Mouse (Mus musculus) small intestine, adult 2 months (tissue): ENCODE measurements around the gene Ipcef1. TPM values are rescaled to one million over a fixed set of nuclear protein-coding genes. Genes with fewer than 3 reads are reported as not detected.

Experiments used
- H3K27ac ChIP-seq: fragments of 200-500 bp; 2 replicates; pipeline ENCODE4 v1.5.1; 2012; ENCODE audit warnings: low read depth, low read length, control low read depth, inconsistent platforms; ENCODE audit not compliant: insufficient read depth
- H3K27me3 ChIP-seq: fragments of 200-500 bp; 2 replicates; pipeline ENCODE4 v1.6.1; 2012; ENCODE audit warnings: mild to moderate bottlenecking, moderate library complexity, low read length, inconsistent platforms; ENCODE audit not compliant: control insufficient read depth, insufficient read depth
- H3K36me3 ChIP-seq: fragments of 200-500 bp; 2 replicates; pipeline ENCODE4 v1.6.1; 2012; ENCODE audit warnings: mild to moderate bottlenecking, low read length, control low read depth, inconsistent platforms; ENCODE audit not compliant: control insufficient read depth, insufficient read depth
- H3K4me1 ChIP-seq: fragments of 200-500 bp; 2 replicates; pipeline ENCODE4 v1.6.1; 2012; ENCODE audit warnings: low read length, inconsistent platforms, mixed read lengths; ENCODE audit not compliant: control insufficient read depth, insufficient read depth, insufficient read length
- H3K4me3 ChIP-seq: fragments of 200-500 bp; 2 replicates; pipeline ENCODE4 v1.5.1; 2012; ENCODE audit warnings: low read depth, mild to moderate bottlenecking, control low read depth, inconsistent platforms, low read length, moderate library complexity
- CTCF ChIP-seq: fragments of 200-500 bp; IDR thresholded peaks from 2 replicates; pipeline ENCODE4 v1.5.1; 2012; ENCODE audit warnings: low read depth, mild to moderate bottlenecking, control low read depth, inconsistent platforms, low read length, moderate library complexity, mixed read lengths; ENCODE audit not compliant: insufficient replicate concordance, insufficient read length; ENCODE audit errors: extremely low read depth
- POLR2A ChIP-seq: fragments of 200-500 bp; IDR thresholded peaks from 2 replicates; pipeline ENCODE4 v1.6.1; 2012; ENCODE audit warnings: low read depth, mild to moderate bottlenecking, control low read depth, inconsistent platforms, low read length, moderate library complexity
- WGBS: fragments of 180-500 bp; shearing (Covaris S2); methylation state at CpG from one replicate; pipeline ENCODE4 v1.1.7; 2018; 5-methylcytosine and 5-hydroxymethylcytosine counted together
- polyA plus RNA-seq: library from polyadenylated mRNA; depleted of rRNA; stranded (reverse); fragments of >200 nt; gene quantifications from 2 replicates; pipeline ENCODE4 v1.2.3, GENCODE M21; 2012

Ipcef1 gene
- polyA plus RNA-seq, 1 experiment = 0.19 TPM

- no peak for TF ChIP-seq CTCF
- no peak for TF ChIP-seq POLR2A
- H3K4me1 ChIP-seq = no peaks in the 10 kb centered on the region
- no peak overlapping the region for H3K4me3 ChIP-seq
- 77% methylated on average over 2 of the region's 2 CpGs for WGBS
- no peaks in the 10 kb centered on the region for H3K36me3 ChIP-seq
- H3K27me3 ChIP-seq = no peaks in the 10 kb centered on the region
- no peak overlapping the region for H3K27ac ChIP-seq
Observed at GRCm38 (mm10) chr10:6878276-6878881, 173.9 kb downstream of the Ipcef1 start.

GRCm38 (mm10) chr10:6873917-6874316, 178.4 kb downstream of the Ipcef1 start:
- Histone ChIP-seq H3K4me1 (no peaks in the 10 kb centered on the region), H3K27ac (no peak overlapping the region), H3K4me3 (no peak overlapping the region), H3K27me3 (no peaks in the 10 kb centered on the region), H3K36me3 (no peaks in the 10 kb centered on the region)
- WGBS = 65% methylated on average over 1 of the region's 1 CpGs
- TF ChIP-seq CTCF (no peak), POLR2A (no peak)

GRCm38 (mm10) chr10:6871418-6872072, 180.7 kb downstream of the Ipcef1 start:
- Histone ChIP-seq H3K4me3 (no peak overlapping the region), H3K4me1 (no peaks in the 10 kb centered on the region), H3K27me3 (no peaks in the 10 kb centered on the region), H3K36me3 (no peaks in the 10 kb centered on the region), H3K27ac (no peak overlapping the region)
- TF ChIP-seq CTCF (no peak), POLR2A (no peak)
- 73% methylated on average over 7 of the region's 7 CpGs for WGBS

- TF ChIP-seq POLR2A (no peak), CTCF (no peak)
- WGBS = 83% methylated on average over 3 of the region's 3 CpGs
Observed at GRCm38 (mm10) chr10:6855812-6856211, 196.5 kb downstream of the Ipcef1 start.

GRCm38 (mm10) chr10:6848834-6849233, 203.4 kb downstream of the Ipcef1 start:
- Histone ChIP-seq H3K36me3 (no peaks in the 10 kb centered on the region), H3K27ac (no peak overlapping the region), H3K4me1 (no peaks in the 10 kb centered on the region), H3K4me3 (no peak overlapping the region), H3K27me3 (no peaks in the 10 kb centered on the region)
- TF ChIP-seq CTCF (no peak), POLR2A (no peak)
- 67% methylated on average over 2 of the region's 2 CpGs for WGBS

More at GRCm38 (mm10) chr10:6855812-6856211, 196.5 kb downstream of the Ipcef1 start:
- Histone ChIP-seq H3K27ac (no peak overlapping the region), H3K4me1 (no peaks in the 10 kb centered on the region), H3K36me3 (no peaks in the 10 kb centered on the region), H3K27me3 (no peaks in the 10 kb centered on the region), H3K4me3 (no peak overlapping the region)

- 70% methylated on average over 7 of the region's 7 CpGs for WGBS
- TF ChIP-seq CTCF = no peak
- no peak for TF ChIP-seq POLR2A
- Histone ChIP-seq H3K4me3 (no peak overlapping the region), H3K36me3 (no peaks in the 10 kb centered on the region), H3K4me1 (no peaks in the 10 kb centered on the region), H3K27ac (no peak overlapping the region), H3K27me3 (no peaks in the 10 kb centered on the region)
Observed at GRCm38 (mm10) chr10:6848162-6848754, 204.0 kb downstream of the Ipcef1 start.

GRCm38 (mm10) chr10:6846283-6846682, 206.0 kb downstream of the Ipcef1 start:
- H3K4me1 ChIP-seq = no peaks in the 10 kb centered on the region
- H3K27ac ChIP-seq = no peak overlapping the region
- TF ChIP-seq POLR2A (no peak), CTCF (no peak)
- 79% methylated on average over 1 of the region's 1 CpGs for WGBS
- no peaks in the 10 kb centered on the region for H3K27me3 ChIP-seq
- H3K4me3 ChIP-seq = no peak overlapping the region
- no peaks in the 10 kb centered on the region for H3K36me3 ChIP-seq
